Mouse (Mus musculus): ENCODE data around the gene Zc3h4. TPM values are rescaled to one million over a fixed set of nuclear protein-coding genes. Genes with fewer than 3 reads are reported as not detected.

The Zc3h4 gene
- polyA plus RNA-seq (2015; fragmentation: Illumina TruSeq; extraction: RNeasy Lipid Tissue Mini Kit (QIAGEN cat#74804); ENCODE audit: insufficient read depth, low replicate concordance), result 24.8 TPM

DNA sequence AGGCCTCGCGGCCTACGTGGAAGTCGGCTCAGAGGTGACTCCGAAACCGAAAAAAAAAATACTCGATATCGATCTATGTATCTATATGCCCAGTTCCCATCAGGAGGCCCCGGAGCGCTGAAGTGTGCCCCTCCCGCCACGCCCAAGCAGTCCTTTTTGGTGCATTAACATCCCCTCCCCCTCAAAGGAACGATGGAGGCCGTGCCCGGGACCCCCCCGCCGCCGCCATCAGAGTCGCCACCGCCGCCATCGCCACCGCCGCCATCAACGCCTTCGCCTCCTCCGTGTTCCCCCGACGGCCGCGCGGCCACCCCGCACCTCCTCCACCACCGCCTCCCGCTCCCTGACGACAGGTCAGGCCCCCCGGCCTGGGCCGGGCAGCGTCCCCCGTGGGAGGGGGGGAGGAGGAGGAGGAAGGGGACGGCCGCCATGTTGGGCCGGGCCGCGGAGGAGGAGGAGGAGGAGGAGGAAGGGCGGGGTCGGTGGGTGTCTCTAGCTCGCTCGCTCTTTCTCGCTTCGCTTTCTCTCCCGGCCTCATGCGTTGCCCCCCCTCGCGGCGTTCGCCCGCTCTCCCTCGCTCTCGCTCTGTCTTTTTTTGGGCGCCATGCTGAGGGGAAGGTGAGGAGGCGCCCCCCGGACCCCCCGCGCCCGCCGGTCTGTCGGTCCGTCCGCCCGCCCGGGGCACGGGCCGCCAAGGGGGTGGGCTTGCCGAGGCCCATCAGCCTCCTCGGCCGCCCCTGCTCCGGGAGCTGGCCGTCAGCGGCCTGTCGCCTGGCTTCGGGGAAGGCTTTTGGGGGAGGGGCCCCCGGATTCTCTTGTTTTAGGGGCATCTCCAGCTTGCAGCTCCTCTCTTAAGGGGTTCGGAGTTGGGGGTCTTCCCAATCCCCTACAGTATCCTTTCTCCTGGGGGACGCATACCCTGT is at the start of gene Zc3h4:
Gene Zc3h4 (plus strand): TSS at position 222 of the 923 bp plus-strand sequence.

DNA sequence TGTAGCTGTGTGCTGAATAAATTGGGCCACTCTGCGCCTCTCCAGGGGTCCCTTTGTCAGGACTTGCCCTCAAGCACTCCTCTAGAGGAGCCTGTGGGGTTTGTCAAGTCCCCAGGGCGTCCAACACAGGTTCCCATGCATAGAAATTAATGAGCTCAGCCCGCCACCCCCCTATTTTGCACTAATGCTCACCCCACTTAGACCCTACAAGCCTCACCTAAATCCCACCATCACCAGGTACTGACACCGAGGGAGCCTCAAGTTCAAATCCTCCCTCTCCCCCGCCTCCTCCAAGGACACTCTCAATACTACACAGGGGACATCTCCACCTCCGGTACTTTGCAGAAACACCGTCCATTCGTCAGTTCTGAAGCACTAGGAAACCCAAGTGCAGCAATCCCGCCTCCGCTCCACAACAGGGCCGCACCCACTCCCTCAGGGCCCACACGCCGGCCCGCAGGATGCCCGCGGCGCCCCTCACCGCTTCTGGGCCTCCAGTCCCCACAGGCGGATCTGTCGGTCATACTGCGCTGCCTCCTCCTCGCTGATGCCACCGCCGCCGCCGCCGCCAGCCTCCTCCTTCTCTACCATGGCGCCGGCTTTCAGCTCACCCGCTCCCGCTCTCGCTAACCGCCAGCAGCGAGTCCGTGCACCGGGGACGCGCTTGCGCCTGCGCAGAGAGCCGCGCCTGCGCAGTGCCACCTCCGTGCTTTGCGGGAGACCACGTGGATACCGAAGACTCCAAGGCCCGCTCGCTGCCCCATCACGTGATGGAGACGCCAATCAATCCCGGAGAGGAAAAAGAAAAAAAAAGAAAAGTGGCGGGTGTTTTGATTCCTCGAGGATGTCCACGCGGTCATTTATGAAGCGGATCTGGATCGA is 13.3 kb upstream of the Zc3h4 start, which contains the start of gene Sae1:
Gene Sae1 (minus strand): TSS at position 647 of the 882 bp plus-strand sequence.

DNA sequence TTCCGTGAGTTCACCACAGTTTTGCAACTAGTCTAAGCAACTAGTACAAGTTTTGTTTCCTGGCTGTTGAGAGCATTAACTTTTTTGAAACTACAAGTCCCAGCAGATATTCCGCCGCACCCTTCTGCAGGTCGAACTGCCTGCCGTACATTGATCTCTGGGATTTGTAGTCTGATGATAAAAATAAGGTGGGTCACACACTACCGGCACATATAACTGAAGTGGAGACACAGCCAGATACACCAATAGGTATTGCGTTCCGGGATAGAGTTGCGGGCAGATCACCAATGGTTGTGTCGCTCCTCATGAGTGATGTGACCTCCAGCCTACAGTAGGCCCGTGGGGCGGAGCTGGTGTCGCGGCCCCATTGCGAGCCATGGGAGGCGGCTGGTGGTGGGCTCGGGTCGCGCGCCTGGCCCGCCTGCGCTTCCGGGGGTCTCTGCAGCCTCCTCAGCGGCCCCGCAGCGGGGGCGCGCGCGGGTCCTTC is 51.9 kb downstream of the Zc3h4 start, which contains the start of gene Tmem160:
Gene Tmem160 (plus strand): TSS at position 193 of the 487 bp plus-strand sequence.

DNA sequence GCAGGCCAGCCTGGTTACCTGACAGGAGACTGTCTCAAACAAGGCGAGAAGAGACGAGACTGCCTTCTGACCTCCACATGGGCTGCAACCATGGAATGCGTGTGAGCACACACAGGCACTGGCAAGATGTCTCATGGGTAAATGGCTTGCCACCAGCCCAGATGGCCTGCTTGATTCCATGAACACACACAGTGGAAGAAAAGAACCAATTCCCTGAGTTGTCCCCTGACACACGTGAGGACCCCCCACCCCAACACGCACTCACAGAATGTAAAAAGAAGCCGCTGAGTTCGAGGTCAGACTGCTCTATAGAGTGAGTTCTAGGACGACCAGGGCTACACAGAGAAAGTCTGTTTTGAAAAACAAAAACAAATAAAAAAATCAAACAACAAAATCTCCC is 76.9 kb downstream of the Zc3h4 start, which contains the start of gene Npas1:
Gene Npas1 (minus strand): TSS at position 101 of the 400 bp plus-strand sequence.

Other genes with a start within 250 kb of the Zc3h4 start
- gene Meis3, start 225.8 kb upstream of the Zc3h4 start, polyA plus RNA-seq (2015; fragmentation: Illumina TruSeq; extraction: RNeasy Lipid Tissue Mini Kit (QIAGEN cat#74804); ENCODE audit: insufficient read depth, low replicate concordance), result 12.1 TPM
- gene Dhx34, start 178.9 kb upstream of the Zc3h4 start, polyA plus RNA-seq (2015; fragmentation: Illumina TruSeq; extraction: RNeasy Lipid Tissue Mini Kit (QIAGEN cat#74804); ENCODE audit: insufficient read depth, low replicate concordance), result 3.2 TPM
- gene C5ar2, start 156.8 kb upstream of the Zc3h4 start, polyA plus RNA-seq (2015; fragmentation: Illumina TruSeq; extraction: RNeasy Lipid Tissue Mini Kit (QIAGEN cat#74804); ENCODE audit: insufficient read depth, low replicate concordance), result 2.8 TPM
- gene C5ar1, start 141.4 kb upstream of the Zc3h4 start, polyA plus RNA-seq (2015; fragmentation: Illumina TruSeq; extraction: RNeasy Lipid Tissue Mini Kit (QIAGEN cat#74804); ENCODE audit: insufficient read depth, low replicate concordance), result 2.5 TPM
- 12.6 TPM for gene Inafm1, start 127.3 kb upstream of the Zc3h4 start, polyA plus RNA-seq (2015; fragmentation: Illumina TruSeq; extraction: RNeasy Lipid Tissue Mini Kit (QIAGEN cat#74804); ENCODE audit: insufficient read depth, low replicate concordance)
- 114 TPM for gene Ccdc9, start 114.1 kb upstream of the Zc3h4 start, polyA plus RNA-seq (2015; fragmentation: Illumina TruSeq; extraction: RNeasy Lipid Tissue Mini Kit (QIAGEN cat#74804); ENCODE audit: insufficient read depth, low replicate concordance)
- 0.46 TPM for gene Bbc3, start 92.5 kb upstream of the Zc3h4 start, polyA plus RNA-seq (2015; fragmentation: Illumina TruSeq; extraction: RNeasy Lipid Tissue Mini Kit (QIAGEN cat#74804); ENCODE audit: insufficient read depth, low replicate concordance)
- 74.8 TPM for gene Sae1, start 13.1 kb upstream of the Zc3h4 start, polyA plus RNA-seq (2015; fragmentation: Illumina TruSeq; extraction: RNeasy Lipid Tissue Mini Kit (QIAGEN cat#74804); ENCODE audit: insufficient read depth, low replicate concordance)
- 3.3 TPM for gene Tmem160, start 51.9 kb downstream of the Zc3h4 start, polyA plus RNA-seq (2015; fragmentation: Illumina TruSeq; extraction: RNeasy Lipid Tissue Mini Kit (QIAGEN cat#74804); ENCODE audit: insufficient read depth, low replicate concordance)
- gene Npas1, start 76.8 kb downstream of the Zc3h4 start, polyA plus RNA-seq (2015; fragmentation: Illumina TruSeq; extraction: RNeasy Lipid Tissue Mini Kit (QIAGEN cat#74804); ENCODE audit: insufficient read depth, low replicate concordance), result not detected
- gene Arhgap35, start 214.1 kb downstream of the Zc3h4 start, polyA plus RNA-seq (2015; fragmentation: Illumina TruSeq; extraction: RNeasy Lipid Tissue Mini Kit (QIAGEN cat#74804); ENCODE audit: insufficient read depth, low replicate concordance), result 12.9 TPM

Measured in spleen, adult 10 weeks (tissue).